Mouse (Mus musculus) MEL (cell line): Measurements from ENCODE around the gene Spata25. TPM values are rescaled to one million over a fixed set of nuclear protein-coding genes. Genes with fewer than 3 reads are reported as not detected.
A peak's percentile ranks its signal among the peaks of the same experiment; 100 is the strongest.

ENCODE experiments used
- DNase-seq: peaks from one replicate; pipeline ENCODE4 v3.0.0; 2011; ENCODE audit warnings: low read depth, low spot score
- H3K27ac ChIP-seq: 2 replicates; pipeline ENCODE4 v1.5.1; 2012; ENCODE audit warnings: low read depth, mild to moderate bottlenecking, control low read depth, low read length, moderate library complexity; ENCODE audit not compliant: control insufficient read depth
- H3K27me3 ChIP-seq, 2 experiments: fragments of 150-350 bp in 1 of 2; sonication (generic) in 1 of 2; 2 replicates each; pipeline ENCODE4 v1.6.1; 2012; ENCODE audit warnings: low read length in 2 of 2, mild to moderate bottlenecking in 2 of 2, improper control_type of control experiment in 1 of 2, moderate library complexity in 1 of 2; ENCODE audit not compliant: insufficient read depth in 2 of 2, control insufficient read depth in 1 of 2
- H3K36me3 ChIP-seq, 2 experiments: 2 replicates each; pipeline ENCODE4 v1.6.1; 2012 to 2014; ENCODE audit warnings: low read length in 2 of 2, improper control_type of control experiment in 1 of 2, inconsistent platforms in 1 of 2, mild to moderate bottlenecking in 1 of 2; ENCODE audit not compliant: insufficient read depth in 2 of 2, control insufficient read depth in 1 of 2
- H3K4me1 ChIP-seq, 2 experiments: fragments of 150-350 bp in 1 of 2; sonication (generic) in 1 of 2; 2 replicates each; pipeline ENCODE4 v1.6.1; 2012; ENCODE audit warnings: low read length in 2 of 2, improper control_type of control experiment in 1 of 2, mild to moderate bottlenecking in 1 of 2; ENCODE audit not compliant: insufficient read depth in 2 of 2, control insufficient read depth in 1 of 2
- H3K4me3 ChIP-seq, 2 experiments: fragments of 150-350 bp in 1 of 2; sonication (generic) in 1 of 2; 2 replicates each; pipeline ENCODE4 v1.5.1; 2012; ENCODE audit warnings: low read depth in 2 of 2, low read length in 2 of 2, mild to moderate bottlenecking in 2 of 2, moderate library complexity in 2 of 2, control low read depth in 1 of 2, improper control_type of control experiment in 1 of 2; ENCODE audit not compliant: control insufficient read depth in 1 of 2, insufficient read depth in 1 of 2
- H3K79me2 ChIP-seq: 2 replicates; pipeline ENCODE4 v1.6.1; 2012; ENCODE audit warnings: mild to moderate bottlenecking, low read length, moderate library complexity; ENCODE audit not compliant: control insufficient read depth, poor library complexity, insufficient read depth
- H3K9ac ChIP-seq: 2 replicates; pipeline ENCODE4 v1.6.1; 2012; ENCODE audit warnings: low read depth, mild to moderate bottlenecking, control low read depth, low read length, moderate library complexity; ENCODE audit not compliant: control insufficient read depth, poor library complexity, severe bottlenecking
- H3K9me3 ChIP-seq: fragments of 150-350 bp; sonication (generic); replicated peaks from 2 replicates; pipeline ENCODE4 v1.6.1; 2012; ENCODE audit warnings: mild to moderate bottlenecking, low read length, improper control_type of control experiment, moderate library complexity; ENCODE audit not compliant: insufficient read depth
- BHLHE40 ChIP-seq: IDR thresholded peaks from 2 replicates; pipeline ENCODE4 v1.6.1; 2012; ENCODE audit warnings: low read depth, mild to moderate bottlenecking, inconsistent platforms, low read length, improper control_type of control experiment, borderline replicate concordance
- CHD1 ChIP-seq: IDR thresholded peaks from 2 replicates; pipeline ENCODE4 v1.6.1; 2012; ENCODE audit warnings: low read depth, mild to moderate bottlenecking, inconsistent platforms, low read length, improper control_type of control experiment
- CHD2 ChIP-seq: IDR thresholded peaks from 2 replicates; pipeline ENCODE4 v1.6.1; 2011; ENCODE audit warnings: low read length, improper control_type of control experiment
- E2F4 ChIP-seq: IDR thresholded peaks from 2 replicates; pipeline ENCODE4 v1.6.1; 2011; ENCODE audit warnings: low read depth, low read length, improper control_type of control experiment, borderline replicate concordance
- ELF1 ChIP-seq: IDR thresholded peaks from 2 replicates; pipeline ENCODE4 v1.6.1; 2014; ENCODE audit warnings: low read depth, mild to moderate bottlenecking, inconsistent platforms, low read length, improper control_type of control experiment, moderate library complexity
- EP300 ChIP-seq, 2 experiments: IDR thresholded peaks; 2 replicates each; pipeline ENCODE4 v1.6.1; 2011; ENCODE audit warnings: improper control_type of control experiment in 2 of 2, low read length in 2 of 2, low read depth in 1 of 2, mild to moderate bottlenecking in 1 of 2
- ETS1 ChIP-seq: IDR thresholded peaks from 2 replicates; pipeline ENCODE4 v1.6.1; 2012; ENCODE audit warnings: low read depth, mild to moderate bottlenecking, inconsistent platforms, low read length, improper control_type of control experiment, moderate library complexity
- GABPA ChIP-seq: IDR thresholded peaks from 2 replicates; pipeline ENCODE4 v1.6.1; 2012; ENCODE audit warnings: low read depth, mild to moderate bottlenecking, inconsistent platforms, low read length, improper control_type of control experiment, moderate library complexity
- GATA1 ChIP-seq: IDR thresholded peaks from 2 replicates; pipeline ENCODE4 v1.6.1; 2011; ENCODE audit warnings: low read depth, low read length, improper control_type of control experiment
- JUND ChIP-seq: IDR thresholded peaks from 2 replicates; pipeline ENCODE4 v1.6.1; 2011; ENCODE audit warnings: low read depth, mild to moderate bottlenecking, improper control_type of control experiment, low read length
- KAT2A ChIP-seq: conservative IDR thresholded peaks from 2 replicates; pipeline ENCODE4 v1.6.1; 2012; ENCODE audit warnings: low read depth, low read length, improper control_type of control experiment, inconsistent platforms
- MAFK ChIP-seq: IDR thresholded peaks from 2 replicates; pipeline ENCODE4 v1.6.1; 2011; ENCODE audit warnings: low read depth, mild to moderate bottlenecking, low read length, improper control_type of control experiment, borderline replicate concordance
- MAX ChIP-seq: IDR thresholded peaks from 2 replicates; pipeline ENCODE4 v1.6.1; 2011; ENCODE audit warnings: low read length, improper control_type of control experiment
- MEF2A ChIP-seq: IDR thresholded peaks from 2 replicates; pipeline ENCODE4 v1.6.1; 2014; ENCODE audit warnings: low read depth, mild to moderate bottlenecking, inconsistent platforms, low read length, improper control_type of control experiment; ENCODE audit not compliant: poor library complexity, insufficient replicate concordance, severe bottlenecking; ENCODE audit errors: extremely low read depth
- MXI1 ChIP-seq: IDR thresholded peaks from 2 replicates; pipeline ENCODE4 v1.6.1; 2011; ENCODE audit warnings: mild to moderate bottlenecking, low read depth, low read length, improper control_type of control experiment
- MYB ChIP-seq: IDR thresholded peaks from 2 replicates; pipeline ENCODE4 v1.6.1; 2011; ENCODE audit warnings: mild to moderate bottlenecking, low read depth, low read length, improper control_type of control experiment
- MYC ChIP-seq: IDR thresholded peaks from 2 replicates; pipeline ENCODE4 v1.6.1; 2011; ENCODE audit warnings: low read depth, mild to moderate bottlenecking, low read length, improper control_type of control experiment, moderate library complexity
- NELFE ChIP-seq: IDR thresholded peaks from 2 replicates; pipeline ENCODE4 v1.6.1; 2011; ENCODE audit warnings: low read depth, low read length, improper control_type of control experiment
- NRF1 ChIP-seq: IDR thresholded peaks from 2 replicates; pipeline ENCODE4 v1.6.1; 2014; ENCODE audit warnings: low read depth, mild to moderate bottlenecking, inconsistent platforms, low read length, improper control_type of control experiment, moderate library complexity; ENCODE audit not compliant: poor library complexity, insufficient read depth, severe bottlenecking
- POLR2A ChIP-seq, 2 experiments: IDR thresholded peaks; 2 replicates each; pipeline ENCODE4 v1.6.1; 2011 to 2012; ENCODE audit warnings: low read length in 2 of 2, mild to moderate bottlenecking in 2 of 2, control low read depth in 1 of 2, improper control_type of control experiment in 1 of 2, low read depth in 1 of 2, moderate library complexity in 1 of 2; ENCODE audit not compliant: control insufficient read depth in 1 of 2, insufficient read depth in 1 of 2, poor library complexity in 1 of 2
- POLR2AphosphoS2 ChIP-seq: IDR thresholded peaks from 2 replicates; pipeline ENCODE4 v1.6.1; 2011; ENCODE audit warnings: low read length, improper control_type of control experiment
- POLR2AphosphoS5 ChIP-seq: IDR thresholded peaks from 2 replicates; pipeline ENCODE4 v1.6.1; 2012; ENCODE audit warnings: low read depth, borderline replicate concordance, mild to moderate bottlenecking, inconsistent platforms, low read length, moderate library complexity, mixed read lengths
- RAD21 ChIP-seq: IDR thresholded peaks from 2 replicates; pipeline ENCODE4 v1.6.1; 2011; ENCODE audit warnings: mild to moderate bottlenecking, low read depth, low read length, improper control_type of control experiment
- RCOR1 ChIP-seq: IDR thresholded peaks from 2 replicates; pipeline ENCODE4 v1.6.1; 2012; ENCODE audit warnings: low read depth, mild to moderate bottlenecking, inconsistent platforms, low read length, improper control_type of control experiment
- SIN3A ChIP-seq: IDR thresholded peaks from 2 replicates; pipeline ENCODE4 v1.6.1; 2012; ENCODE audit warnings: low read length, improper control_type of control experiment, inconsistent platforms
- TAL1 ChIP-seq: IDR thresholded peaks from 2 replicates; pipeline ENCODE4 v1.6.1; 2012; ENCODE audit warnings: mild to moderate bottlenecking, inconsistent platforms, low read length, moderate library complexity, mixed read lengths
- TBP ChIP-seq: IDR thresholded peaks from 2 replicates; pipeline ENCODE4 v1.8.0; 2011; ENCODE audit warnings: low read depth, low read length, improper control_type of control experiment
- TCF12 ChIP-seq: IDR thresholded peaks from 2 replicates; pipeline ENCODE4 v1.6.1; 2014; ENCODE audit warnings: low read depth, mild to moderate bottlenecking, inconsistent platforms, low read length, improper control_type of control experiment, moderate library complexity
- UBTF ChIP-seq: IDR thresholded peaks from 2 replicates; pipeline ENCODE4 v1.6.1; 2012; ENCODE audit warnings: low read depth, mild to moderate bottlenecking, inconsistent platforms, low read length, improper control_type of control experiment, moderate library complexity, borderline replicate concordance; ENCODE audit not compliant: insufficient read depth
- USF1 ChIP-seq: IDR thresholded peaks from 2 replicates; pipeline ENCODE4 v1.6.1; 2014; ENCODE audit warnings: low read depth, mild to moderate bottlenecking, inconsistent platforms, low read length, improper control_type of control experiment, moderate library complexity
- USF2 ChIP-seq, 2 experiments: IDR thresholded peaks; 2 replicates each; pipeline ENCODE4 v1.6.1; 2011 to 2012; ENCODE audit warnings: improper control_type of control experiment in 2 of 2, low read length in 2 of 2, borderline replicate concordance in 1 of 2, inconsistent platforms in 1 of 2, low read depth in 1 of 2, mild to moderate bottlenecking in 1 of 2; ENCODE audit not compliant: insufficient read depth in 1 of 2
- ZC3H11A ChIP-seq: IDR thresholded peaks from 2 replicates; pipeline ENCODE4 v1.6.1; 2012; ENCODE audit warnings: low read depth, mild to moderate bottlenecking, inconsistent platforms, low read length, improper control_type of control experiment
- ZKSCAN1 ChIP-seq: IDR thresholded peaks from 2 replicates; pipeline ENCODE4 v1.6.1; 2012; ENCODE audit warnings: low read depth, mild to moderate bottlenecking, inconsistent platforms, low read length, improper control_type of control experiment, moderate library complexity
- ZMIZ1 ChIP-seq: IDR thresholded peaks from 2 replicates; pipeline ENCODE4 v1.6.1; 2012; ENCODE audit warnings: low read depth, mild to moderate bottlenecking, inconsistent platforms, low read length, improper control_type of control experiment, moderate library complexity
- ZNF384 ChIP-seq: IDR thresholded peaks from 2 replicates; pipeline ENCODE4 v1.6.1; 2012; ENCODE audit warnings: low read depth, mild to moderate bottlenecking, inconsistent platforms, low read length, improper control_type of control experiment
- polyA plus RNA-seq, 2 experiments: library from polyadenylated mRNA; stranded (reverse) in 1 of 2; unstranded in 1 of 2; fragments of >175 nt in 1 of 2; fragments of >200 nt in 1 of 2; gene quantifications; 2 replicates each; pipeline versions ENCODE4 v1.2.1 to v1.2.4; 2012; ENCODE audit warnings: low replicate concordance in 2 of 2, low read depth in 1 of 2; ENCODE audit not compliant: insufficient read length in 2 of 2, insufficient read depth in 1 of 2, missing spikeins in 1 of 2
- total RNA-seq: library from RNA; depleted of rRNA; stranded (reverse); fragments of 300-350 nt; gene quantifications from 2 replicates; pipeline ENCODE4 v1.2.3, GENCODE M21; 2012

Gene Spata25
- total and polyA plus RNA-seq, 3 experiments = 0.13 to 0.50 TPM; not detected in 1

DNA sequence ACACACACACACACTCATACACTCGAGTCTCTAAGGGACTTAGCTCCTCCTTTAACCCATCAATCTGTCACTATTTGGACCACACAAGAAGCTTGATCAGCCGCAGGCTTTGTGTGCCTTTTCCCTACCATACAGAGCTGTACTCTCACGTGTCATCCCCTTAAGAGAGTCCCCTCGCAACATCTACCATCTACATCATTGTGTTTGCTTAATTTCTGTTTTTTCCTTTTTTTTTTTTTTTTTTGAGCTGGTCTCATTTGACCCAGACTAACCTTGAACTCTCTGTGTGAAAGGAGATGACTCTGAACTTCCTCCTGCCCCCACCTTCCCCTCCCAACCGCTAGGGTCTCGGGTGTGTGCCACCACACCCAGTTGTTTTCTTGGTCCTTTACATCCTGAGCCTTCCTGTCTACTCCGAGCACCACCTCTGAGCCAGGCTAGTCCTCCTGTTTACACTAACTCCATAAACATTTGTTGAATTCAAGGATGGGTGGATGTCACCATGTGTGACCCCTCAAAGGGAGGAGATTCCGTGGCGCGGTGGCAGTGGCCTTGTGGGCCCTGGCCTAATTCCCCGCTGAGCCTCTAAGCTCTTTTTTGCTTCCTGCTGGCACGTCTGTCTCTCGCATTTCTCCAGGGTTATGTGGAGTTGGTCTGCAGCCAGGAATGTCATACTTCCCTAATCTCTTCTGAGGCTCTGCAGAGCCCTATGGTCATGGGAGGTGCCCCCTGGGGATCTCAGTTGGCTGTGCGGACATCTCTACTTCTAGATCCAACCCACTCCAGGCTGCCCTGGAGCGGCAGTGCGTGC lies 38.6 kb upstream of the Spata25 start:
- peak; percentile 86 for DNase-seq
- Histone ChIP-seq H3K27ac (peak overlapping the region; percentile 92), H3K27me3 (no peaks in the 10 kb centered on the region), H3K4me3 (peak overlapping the region; percentile 19 to 22), H3K36me3 (peaks cover 0 to 15% of the 10 kb centered on the region in 2 experiments; a peak in 2 of 4 replicates), H3K9ac (peak overlapping the region; percentile 61), H3K79me2 (no peaks in the 10 kb centered on the region), H3K9me3 (no peaks in the 10 kb centered on the region), H3K4me1 (peaks cover 24 to 31% of the 10 kb centered on the region in 2 experiments)
- peak; percentile 40 for TF ChIP-seq SIN3A
- TF ChIP-seq TBP = peak; percentile 44; the same call in 1 of the 2 replicates
- TF ChIP-seq JUND = no peak
- TF ChIP-seq CHD1 = no peak
- peak; percentile 18 to 35; a peak in 2 of 4 replicates for TF ChIP-seq EP300 (IDR thresholded peaks at IDR 0.05; ENCODE audit: low read depth in 1 of 2, low read length in 2 of 2)
- no peak for TF ChIP-seq MAFK
- no peak for TF ChIP-seq RAD21
- no peak for TF ChIP-seq ZC3H11A
- TF ChIP-seq CHD2 = no peak
- TF ChIP-seq NRF1 = no peak
- TF ChIP-seq KAT2A = no peak
- TF ChIP-seq RCOR1 = no peak
- TF ChIP-seq MYC = no peak
- TF ChIP-seq ELF1 = no peak
- TF ChIP-seq USF2 (IDR thresholded peaks at IDR 0.05; ENCODE audit: borderline replicate concordance in 1 of 2, insufficient read depth in 1 of 2, low read depth in 1 of 2, low read length in 2 of 2) = no peak
- TF ChIP-seq MXI1 = peak; percentile 49; the same call in 1 of the 2 replicates
- peak; percentile 92 for TF ChIP-seq ZNF384
- peak in 1 of 2 experiments; percentile 32; a peak in 1 of 4 replicates for TF ChIP-seq POLR2A (IDR thresholded peaks at IDR 0.05; ENCODE audit: control insufficient read depth in 1 of 2, insufficient read depth in 1 of 2, low read depth in 1 of 2, low read length in 2 of 2, poor library complexity in 1 of 2)
- 0 out of 2 replicates have a peak, but pooled peaks have one; percentile 16 for TF ChIP-seq ZMIZ1
- TF ChIP-seq MEF2A = no peak
- TF ChIP-seq ZKSCAN1 = peak; percentile 51; the same call in 1 of the 2 replicates
- no peak for TF ChIP-seq GATA1
- no peak for TF ChIP-seq NELFE
- peak; percentile 52; the same call in 1 of the 2 replicates for TF ChIP-seq ETS1
- TF ChIP-seq TAL1 = no peak
- peak; percentile 49; the same call in 1 of the 2 replicates for TF ChIP-seq BHLHE40
- TF ChIP-seq POLR2AphosphoS5 = no peak
- peak; percentile 28; the same call in 1 of the 2 replicates for TF ChIP-seq MYB
- TF ChIP-seq E2F4 = no peak
- peak; percentile 32; the same call in 1 of the 2 replicates for TF ChIP-seq MAX
- TF ChIP-seq POLR2AphosphoS2 = no peak
- peak; percentile 6; the same call in 1 of the 2 replicates for TF ChIP-seq TCF12
- no peak for TF ChIP-seq GABPA
- TF ChIP-seq USF1 = no peak
- TF ChIP-seq UBTF = no peak
